Mouse (Mus musculus) adrenal gland, postnatal 10 days (tissue): ENCODE measurements around the gene Cfap61. TPM values are rescaled to one million over a fixed set of nuclear protein-coding genes. Genes with fewer than 3 reads are reported as not detected.

Experiments
- DNase-seq: peaks from one replicate; pipeline ENCODE4 v3.0.0; 2021; ENCODE audit warnings: mixed read lengths
- total RNA-seq, 2 experiments: library from RNA; stranded (reverse); gene quantifications; 2 replicates each; pipeline ENCODE4 v1.2.3; 2021

Gene Cfap61
- total RNA-seq, 2 experiments from 2014 or later: 12.1 to 20.4 TPM

DNA sequence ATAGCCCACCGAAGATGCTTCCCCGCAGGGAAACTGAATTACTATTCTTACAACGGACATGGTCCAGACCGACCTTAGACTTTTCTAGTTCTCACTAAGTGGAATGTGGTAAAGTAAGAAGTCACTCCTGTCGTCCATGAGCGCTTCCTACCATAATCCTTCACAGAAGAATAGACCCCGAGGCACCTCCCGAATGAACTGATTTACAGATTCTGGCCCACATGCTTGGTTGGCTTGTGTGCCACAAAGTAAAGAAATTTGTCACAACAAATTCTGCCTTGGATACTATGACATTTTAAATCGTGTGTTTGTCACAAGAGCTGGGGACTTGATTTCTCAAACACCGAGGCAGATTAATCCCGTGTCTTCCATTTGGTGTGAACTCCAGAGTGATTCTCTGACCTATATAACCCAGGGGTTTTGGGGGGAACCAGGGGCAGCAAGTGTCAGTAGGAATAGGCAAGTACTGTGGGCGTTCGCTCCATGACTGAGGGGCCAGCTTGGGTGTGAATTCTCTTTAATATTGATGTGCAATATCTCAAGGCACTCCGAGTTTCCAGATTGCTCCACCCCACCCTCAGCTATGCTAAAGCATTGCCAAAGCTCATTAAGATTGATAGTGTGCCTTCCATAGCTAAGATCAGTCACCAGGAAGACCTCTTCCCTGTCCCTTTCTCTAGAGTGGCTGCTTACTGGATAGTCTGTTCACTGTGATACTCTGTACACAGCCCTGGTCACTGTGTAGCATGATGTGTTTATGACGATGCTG, 214.8 kb downstream of the Cfap61 start:
- DNase-seq: no peak

DNA sequence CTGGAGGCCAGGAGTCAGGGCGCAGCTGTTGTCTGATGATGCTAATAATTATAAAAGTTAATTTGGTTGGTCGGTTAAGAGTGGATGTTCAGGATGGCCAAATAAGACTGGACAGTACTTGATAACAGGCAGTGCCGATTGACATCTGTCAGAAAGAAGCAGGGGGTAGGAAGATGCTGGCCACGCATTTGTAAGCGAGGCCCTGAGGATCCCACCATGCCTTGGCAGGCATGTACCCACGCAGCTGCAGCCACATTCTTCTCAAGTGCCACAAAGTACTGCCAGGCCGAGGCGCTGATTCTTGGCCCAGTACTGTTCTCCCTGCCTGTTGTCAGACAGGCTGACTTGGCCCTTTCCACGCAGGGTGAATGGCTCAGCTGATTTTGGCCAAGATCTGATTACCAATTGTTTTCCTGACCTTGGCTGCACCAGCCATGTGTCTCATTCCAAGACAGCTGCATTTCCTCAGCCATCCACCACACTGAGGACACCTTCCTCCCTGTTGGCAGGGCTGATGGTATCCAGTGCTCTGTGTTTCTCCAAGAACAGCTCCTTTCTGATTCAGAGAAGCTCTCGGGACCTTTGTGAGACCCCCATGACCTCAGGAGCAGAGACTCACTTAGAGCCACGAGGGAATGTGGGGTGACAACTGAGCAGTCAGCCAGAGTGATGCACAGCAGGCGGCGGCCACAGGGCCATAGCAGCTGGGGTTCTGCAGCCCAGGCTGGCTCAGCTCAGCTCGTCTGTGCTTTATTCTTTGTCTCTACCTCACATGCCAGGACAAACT, 233.6 kb downstream of the Cfap61 start:
- DNase-seq: peak; percentile 3

DNA sequence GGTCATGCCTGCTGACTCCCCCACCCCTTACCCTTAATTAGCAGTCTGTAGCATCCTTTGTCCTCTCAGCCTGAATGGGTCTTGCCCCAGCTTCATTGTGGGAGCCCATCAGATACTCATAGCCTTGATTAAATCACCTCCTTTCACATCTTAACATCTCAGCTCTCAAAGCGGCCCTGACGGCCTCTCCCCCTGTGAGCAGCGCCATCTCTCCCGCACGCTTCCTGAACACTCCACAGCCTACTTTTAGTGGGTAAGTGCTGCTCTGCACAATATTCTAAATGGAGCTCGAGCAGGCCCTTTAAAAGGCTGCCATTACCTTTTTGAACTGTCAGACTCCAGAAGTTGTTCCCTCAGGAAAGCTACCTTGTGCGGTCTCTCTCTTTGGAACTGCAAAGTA, 234.9 kb downstream of the Cfap61 start:
- no peak for DNase-seq

DNA sequence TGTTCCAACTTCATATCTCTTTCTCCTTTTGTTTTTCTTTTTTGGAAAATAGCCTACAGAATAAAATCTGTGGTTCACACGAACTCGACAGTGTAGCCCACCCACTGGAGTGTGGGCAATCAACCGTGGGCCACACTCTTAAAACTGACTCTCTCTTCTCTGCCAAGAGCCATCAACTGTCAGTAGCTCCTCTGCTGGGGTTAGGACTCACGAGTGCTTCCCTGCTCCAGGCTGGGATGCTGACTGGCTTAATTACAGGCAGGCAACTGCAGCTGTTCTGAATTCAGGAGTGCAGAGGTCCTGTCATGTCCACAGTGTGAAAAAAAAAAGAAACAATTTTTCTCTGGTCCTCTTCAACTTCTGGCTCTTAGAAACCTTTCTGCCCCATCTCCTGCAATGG, 237.5 kb downstream of the Cfap61 start:
- no peak for DNase-seq

DNA sequence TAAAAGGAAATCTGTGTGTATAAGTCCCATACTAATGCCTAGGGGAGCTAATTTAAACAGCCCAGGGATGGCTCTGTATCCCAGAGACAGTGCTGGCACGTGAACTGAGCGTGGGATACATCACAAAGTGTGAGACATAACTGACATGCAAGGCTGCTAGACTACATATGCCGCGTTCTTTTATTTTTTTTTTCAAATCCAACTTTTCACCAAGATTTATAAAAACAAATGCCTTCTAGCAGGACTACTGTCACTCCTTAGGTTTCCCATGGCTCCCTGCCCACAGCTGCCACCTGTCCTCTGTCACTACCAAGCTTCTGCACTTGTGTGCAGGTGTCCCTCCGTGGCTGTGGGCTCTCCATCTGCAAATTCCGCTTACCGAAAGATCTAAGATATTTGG, 239.6 kb downstream of the Cfap61 start:
- no peak for DNase-seq

DNA sequence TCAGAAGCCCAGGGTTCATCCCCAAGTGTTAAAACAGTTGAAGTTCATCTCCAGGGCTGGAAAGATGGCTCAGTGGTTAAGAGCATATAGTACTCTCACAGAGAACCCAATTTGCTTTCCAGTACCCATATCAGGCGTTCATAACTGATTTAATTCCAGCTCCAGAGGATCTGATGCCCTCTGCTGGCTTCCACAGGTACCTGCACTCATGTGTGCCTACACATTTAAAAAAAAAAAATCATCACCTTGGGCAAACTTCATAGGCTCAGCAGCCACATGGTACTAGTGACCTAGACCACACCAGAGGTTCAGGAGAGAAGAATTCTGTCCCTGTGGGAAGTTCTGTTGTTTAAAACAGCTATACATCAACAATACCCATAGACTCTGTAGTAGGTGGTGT, 244.1 kb downstream of the Cfap61 start:
- DNase-seq: no peak

DNA sequence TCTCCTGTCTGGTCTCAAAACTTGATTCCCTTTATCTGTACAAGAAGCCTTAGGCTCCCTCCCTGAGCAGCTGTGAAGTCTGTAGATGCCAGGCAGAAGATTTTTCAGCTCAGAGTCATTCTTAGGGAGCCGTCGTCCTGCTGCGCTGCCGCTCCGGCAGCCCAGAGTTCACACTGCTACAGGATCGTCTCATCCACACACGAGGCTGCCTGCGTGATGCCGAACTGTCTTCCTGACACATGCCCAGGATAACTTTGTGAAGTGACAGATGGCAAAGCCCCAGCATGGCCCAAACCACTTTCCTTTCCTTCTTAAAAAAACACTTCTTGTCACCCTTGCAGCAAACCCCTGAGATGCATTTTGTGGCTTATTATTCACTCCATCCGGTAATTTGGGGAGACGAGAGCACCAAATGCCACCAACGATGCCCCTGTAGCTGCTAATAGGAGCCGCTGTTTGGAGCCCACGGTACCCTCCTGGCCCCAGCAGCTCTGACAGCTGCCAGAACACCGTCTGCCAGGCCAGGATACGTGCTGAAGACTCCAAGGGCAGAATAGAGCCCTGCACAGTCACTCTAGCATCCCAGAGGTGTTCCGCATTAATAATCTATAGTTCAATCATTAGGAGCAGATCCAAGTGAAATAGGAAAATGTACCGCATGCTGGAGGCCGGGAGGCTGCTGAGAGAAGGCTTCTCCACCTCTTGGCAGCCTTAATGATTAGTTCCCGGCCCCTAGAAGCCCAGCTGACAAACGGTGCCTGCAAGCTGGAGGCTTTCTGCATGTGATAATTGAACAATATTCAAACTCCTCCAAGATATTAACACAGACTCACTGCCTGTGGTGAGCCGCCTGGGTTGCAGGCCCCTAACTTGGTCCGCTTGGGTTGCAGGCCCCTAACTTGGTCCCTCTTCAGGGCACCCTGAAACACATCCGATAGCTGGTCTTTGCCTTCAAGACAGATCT, 249.5 kb downstream of the Cfap61 start:
- DNase-seq: no peak

DNA sequence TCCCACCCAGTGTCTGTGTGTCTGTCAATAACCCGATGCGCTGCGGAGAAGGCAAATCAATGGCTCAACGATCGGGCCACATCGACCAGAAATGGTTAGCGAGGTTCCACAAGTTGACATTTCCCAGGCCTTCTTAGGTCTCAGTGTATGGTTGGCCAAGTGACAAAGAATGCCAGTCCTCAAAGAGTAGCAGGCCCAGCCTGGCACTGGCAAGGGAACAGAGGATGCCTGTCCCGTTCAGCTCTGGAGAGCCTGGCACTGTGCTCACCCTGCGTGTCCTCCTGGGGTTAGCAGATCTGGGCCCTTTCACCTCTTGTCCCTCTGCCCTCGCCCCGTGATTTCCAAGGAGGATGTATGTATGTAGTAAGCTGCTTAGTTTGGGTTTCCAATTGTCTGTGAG, 261.5 kb downstream of the Cfap61 start:
- DNase-seq: no peak

DNA sequence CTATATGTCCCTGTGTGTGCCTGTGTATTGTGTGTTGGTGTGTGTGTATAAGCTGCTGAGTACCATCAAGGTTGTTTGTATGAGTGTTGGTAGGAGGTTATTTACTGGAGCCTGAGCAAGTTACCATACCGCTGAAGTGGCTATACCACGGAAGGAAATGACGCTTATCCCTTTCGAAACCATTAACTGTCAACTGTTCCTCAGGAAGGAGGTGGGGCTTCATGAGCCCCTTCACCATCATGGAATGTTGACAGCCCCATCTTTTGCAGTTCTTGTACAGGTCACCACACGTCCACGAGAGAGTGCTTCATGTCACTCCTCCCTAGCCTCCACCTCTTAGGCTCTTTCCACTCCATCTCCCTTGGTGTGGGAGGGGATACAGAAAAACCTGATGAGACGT, 263.4 kb downstream of the Cfap61 start:
- no peak for DNase-seq

DNA sequence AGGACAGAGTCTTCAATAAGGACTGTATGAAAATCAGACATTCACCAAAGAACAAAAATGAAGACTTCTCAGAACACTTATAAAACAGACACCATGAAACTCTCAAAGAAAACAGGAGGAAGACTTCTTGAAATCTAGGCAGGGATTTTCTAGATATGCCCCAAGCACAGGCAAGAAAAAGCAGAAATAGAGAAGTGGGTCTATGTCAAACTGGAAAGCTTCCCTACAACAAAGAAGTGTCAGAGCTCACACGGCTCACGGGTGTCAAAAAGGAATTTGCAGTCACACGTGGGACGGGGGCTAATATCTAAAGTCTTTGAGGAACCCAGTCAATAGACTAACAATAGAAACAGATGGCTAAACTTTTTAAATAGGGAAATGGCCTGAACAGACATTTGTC, 276.4 kb downstream of the Cfap61 start:
- no peak for DNase-seq

DNA sequence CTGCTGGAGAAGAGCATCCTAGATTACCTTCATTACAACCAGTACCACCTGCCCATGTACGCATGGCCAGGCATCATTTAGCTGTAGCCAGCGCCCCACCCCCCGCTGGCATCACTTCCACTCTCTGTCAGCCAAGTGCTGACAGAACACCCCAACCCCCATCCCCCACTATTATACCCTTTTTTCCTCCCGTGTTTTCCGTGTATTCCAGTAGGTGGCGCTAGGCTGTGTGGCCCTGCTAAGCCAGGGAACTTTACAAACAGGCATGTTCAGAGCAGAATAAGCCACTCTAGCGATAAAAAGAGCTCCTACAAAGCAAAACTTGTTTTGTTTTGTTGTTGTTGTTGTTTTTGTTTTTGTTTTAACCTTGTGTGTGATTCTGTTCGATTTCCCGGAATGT, 280.1 kb downstream of the Cfap61 start:
- DNase-seq: peak; percentile 42

DNA sequence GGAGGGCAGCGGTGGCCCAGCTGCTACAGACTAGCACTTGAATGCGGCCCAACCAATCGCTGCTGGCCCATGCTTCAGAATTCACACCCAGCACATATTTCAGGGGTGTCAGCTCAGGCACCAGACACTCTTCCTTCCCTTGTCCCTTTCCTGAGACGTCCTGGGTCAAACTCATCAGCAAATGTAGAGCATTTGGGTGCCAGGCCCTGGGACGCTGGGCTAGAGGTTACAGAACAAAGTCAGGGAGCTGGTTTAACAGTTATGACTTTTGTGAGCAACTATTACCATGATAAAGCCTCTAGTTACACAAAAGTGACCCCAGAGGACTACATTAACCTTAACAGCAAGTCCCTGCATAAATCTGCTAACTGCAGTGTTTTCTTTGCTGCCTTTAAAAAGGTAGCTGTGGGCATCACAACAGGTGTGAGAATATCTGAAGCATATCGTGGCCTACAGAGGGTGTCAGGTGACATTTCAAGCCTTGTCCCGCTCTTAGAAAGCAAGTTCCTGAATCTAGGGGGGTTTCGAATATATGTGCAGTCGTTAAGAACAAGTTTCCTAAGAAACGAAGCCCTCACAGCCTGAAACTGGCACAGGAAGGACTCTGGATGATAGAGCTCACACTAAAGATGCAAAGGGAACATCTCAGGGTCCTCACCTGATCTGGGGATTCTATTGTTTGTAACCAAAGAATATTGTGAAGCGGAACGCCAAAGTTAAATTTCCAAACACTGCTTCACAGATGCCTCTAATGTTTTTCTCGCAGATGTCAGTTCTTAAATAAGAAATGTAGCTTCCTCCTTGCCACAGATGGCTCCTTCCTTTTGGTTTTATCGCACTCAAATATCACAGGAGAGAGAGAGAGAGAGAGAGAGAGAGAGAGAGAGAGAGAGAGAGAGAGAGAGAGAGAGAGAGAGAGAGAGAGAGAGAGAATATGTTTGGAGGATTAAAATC, 281.8 kb downstream of the Cfap61 start:
- DNase-seq: no peak

DNA sequence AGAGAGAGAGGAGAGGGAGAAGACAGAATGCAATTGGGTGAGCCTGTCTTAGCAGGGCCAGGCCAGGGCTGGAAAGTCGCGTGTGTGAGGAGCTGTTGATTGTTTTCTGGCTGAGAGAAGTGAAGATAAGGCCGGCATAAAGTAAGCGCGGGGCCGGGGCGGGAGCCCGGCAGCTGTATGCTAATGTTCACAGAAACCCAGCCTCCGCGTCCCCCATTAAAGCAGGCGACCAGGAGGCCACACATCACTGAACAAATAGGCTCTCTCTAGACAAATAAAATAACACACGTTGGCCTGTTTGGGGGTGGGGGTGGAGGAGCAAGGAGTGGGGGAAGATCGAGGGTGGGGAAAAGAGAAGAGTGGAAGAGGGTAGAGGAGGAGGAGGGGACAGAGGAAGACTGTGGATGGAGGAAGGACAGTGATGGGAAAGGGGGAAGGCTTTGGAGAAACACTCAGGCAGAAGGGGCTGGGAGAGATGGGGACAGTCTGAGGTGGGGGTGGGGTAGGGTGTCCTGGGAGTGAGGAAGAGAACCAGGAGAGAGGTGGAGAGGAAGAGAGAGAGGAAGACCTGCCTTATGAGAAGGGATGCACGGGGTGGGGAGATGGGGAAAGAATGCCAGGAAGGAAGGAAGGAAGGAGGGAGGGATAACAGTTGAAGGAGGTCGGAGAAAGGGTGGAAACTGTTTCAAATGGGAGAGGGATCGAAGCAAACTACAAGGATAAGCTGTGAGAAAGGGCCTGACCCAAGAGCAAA, 282.8 kb downstream of the Cfap61 start:
- DNase-seq: peak; percentile 8

DNA sequence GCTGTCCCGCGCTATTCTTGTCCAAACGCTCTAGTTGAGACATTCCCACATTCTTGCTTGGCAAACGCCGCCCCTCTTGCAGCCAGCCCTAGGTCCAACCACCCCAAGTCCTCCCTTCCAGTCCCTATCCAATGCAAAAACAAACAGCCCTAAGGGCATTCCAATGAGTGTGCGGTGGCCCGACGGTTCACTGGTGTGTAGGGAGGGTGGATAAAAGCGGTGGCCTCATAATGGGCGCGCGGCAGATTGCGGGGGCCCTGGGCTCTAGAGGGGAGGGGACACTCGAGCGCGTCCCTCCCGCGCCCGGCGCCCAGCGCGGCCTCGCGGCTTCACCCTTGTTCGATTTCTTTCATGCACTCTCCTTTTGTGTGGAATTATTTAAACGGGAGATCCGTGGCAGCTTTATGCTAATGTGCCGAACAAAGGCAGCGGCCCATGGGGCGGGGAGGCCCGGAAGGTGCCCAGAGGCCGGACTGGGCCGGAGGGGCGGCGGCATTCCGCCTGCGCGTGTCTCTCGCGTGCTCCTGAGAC, 283.6 kb downstream of the Cfap61 start:
- DNase-seq: peak; percentile 26

DNA sequence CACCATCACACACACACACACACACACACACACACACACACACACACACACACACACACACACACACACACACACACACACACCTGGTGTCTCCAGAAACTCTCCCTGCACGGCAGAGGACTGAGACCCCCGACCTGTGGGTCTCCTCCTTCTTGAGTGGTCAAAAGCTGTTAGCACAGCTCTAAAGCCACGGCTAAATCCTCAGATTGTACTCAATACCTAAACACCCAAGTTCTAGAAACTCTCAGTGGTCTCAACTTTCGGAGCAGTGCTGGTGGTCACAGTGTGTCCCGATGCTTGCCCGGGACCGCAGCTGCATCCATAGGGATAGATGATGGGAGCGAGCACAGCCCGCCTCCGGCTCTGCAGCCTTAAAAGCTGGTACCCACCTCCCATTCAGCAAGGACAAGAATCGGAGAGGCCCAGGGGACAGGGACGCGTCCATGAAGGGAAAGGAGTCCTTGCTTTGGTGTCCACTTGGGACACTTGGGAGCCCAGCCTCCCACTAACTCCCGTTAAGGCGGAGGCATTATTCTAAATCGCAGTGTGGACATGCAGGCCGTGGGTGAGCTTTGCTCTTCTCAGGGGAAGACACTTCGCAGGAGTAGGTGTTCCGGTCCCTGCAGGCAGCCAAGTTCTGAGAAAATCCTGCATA, 284.4 kb downstream of the Cfap61 start:
- DNase-seq: no peak

DNA sequence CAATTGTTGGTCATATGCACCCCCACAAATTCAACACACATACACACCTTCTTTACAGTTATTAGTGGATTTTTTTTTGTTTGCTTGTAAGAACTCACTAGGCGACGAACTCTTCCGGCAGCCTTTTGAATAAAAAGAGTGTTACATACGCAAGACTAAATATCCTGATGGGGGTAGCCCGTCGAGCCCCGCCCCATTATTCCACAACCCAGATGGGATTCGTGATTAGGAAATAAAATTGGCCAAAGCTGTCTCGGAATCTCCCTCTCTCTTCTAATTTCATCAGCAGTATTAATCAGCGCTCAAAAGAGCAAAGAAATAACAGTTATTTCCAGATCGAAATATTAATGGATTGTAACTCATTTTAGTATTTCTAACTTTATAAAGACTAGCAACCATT, 285.2 kb downstream of the Cfap61 start:
- no peak for DNase-seq

DNA sequence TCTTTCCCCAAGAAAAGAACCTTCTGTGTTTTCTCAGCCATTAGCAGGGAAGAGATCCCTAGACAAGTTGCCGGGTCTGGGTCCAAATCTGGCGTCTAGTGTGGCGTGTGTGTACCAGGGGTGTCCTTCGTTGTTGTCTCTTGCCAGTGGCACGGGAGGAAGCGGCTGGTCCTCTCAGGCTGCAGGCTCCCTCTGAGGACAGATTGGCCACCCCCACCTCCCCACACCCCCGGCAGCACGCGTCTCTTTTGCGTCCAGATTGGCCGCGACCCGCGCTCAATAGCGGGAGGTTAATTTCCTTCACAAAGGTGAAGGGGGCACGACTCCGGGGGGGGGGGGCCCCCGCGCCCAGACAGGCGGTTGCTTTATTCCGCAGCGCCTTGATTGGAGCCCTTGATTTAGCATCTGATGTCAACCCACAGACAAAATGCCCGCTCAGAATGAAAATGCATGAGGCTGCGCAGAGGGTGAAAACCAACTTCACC, 286.0 kb downstream of the Cfap61 start:
- peak; percentile 12 for DNase-seq

DNA sequence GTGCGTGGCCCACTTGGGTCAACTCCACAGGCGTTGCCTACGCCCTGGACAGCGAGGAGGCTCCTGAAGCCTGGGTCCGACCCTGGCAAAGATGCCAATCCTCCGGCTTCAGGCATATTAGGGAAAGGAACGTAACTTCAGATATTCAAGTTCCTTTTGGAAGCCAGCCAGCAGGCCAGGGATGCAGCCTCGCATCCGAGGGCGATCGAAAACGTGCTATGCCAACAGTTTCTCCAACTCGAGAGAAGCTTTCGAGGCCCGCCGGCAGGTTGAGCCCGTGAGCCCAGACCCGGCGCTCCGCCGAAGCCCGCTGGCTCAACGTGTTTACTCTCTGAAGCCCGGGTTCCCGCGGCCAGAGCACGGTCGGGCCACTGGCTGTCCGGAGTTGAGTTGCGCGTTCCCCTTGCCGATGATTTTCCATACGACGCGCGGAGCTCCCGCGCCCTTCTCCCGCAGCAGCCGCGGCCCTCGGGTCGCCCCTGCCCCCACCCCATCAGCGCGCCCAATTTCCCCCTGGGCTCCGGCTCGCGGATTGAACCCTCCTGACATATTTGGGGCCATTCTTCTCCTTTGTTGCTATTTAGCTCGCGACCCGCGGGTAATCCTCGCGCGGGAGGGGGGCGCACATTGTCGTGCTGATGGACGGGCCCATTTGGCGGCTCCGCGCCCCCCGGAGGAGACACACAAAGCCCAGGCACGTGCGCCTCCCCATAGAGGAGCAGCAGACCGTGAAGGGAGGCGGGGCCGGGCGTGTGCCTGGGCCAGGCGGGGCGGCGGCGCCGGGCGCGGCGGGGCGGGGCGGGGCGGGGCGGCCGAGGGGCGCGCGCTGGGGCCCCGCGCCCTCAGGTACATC, 286.7 kb downstream of the Cfap61 start, which contains the start of gene Insm1:
Insm1 (plus strand) TSS at position 846 of the 853 bp plus-strand sequence.
- peak; percentile 67 for DNase-seq

DNA sequence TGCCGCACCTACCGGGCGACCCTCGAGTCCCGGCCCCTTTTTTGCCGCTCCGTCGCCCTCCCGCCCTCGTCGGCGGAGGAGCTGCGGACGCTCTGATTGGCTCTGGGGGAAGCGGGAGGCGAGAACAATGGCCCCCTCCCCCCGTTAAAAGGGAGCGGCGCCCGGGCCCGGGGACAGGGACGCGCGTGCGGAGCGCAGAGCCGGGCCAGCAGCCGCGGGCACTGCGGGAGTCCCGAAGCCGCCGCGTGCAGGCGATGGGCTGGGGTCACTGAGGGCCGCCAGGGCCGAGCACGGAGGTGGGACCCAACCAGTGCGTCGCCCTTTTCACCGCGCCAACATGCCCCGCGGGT, 287.3 kb downstream of the Cfap61 start:
- peak; percentile 52 for DNase-seq
